Mouse (Mus musculus) urinary bladder, postnatal 14 days (tissue): ENCODE results near the gene Kbtbd12.
A peak's percentile ranks its signal among the peaks of the same experiment; 100 is the strongest.

Experiments
- DNase-seq: peaks from one replicate; pipeline ENCODE4 v3.0.0; 2021; ENCODE audit warnings: low spot score

Kbtbd12 gene

DNA sequence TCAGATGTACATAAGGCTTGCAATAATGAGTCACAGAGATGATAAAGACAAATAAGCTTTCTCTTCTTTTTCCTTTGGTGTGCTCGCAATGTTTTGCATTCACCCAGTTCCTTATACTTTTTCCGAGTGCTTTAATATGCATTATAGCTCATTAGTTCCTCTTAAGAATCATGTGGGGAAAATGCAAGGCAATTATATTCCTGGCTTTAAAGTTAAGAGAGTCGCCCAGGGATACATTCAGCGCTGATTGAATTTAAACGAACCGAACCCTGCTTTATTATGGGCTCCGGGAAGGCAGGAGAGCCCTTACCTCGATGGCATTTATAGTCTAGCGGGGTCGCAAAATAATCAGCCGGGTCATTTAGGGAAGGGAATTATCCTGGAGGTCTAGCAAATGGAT is 10.8 kb downstream of the Kbtbd12 start:
- no peak for DNase-seq

DNA sequence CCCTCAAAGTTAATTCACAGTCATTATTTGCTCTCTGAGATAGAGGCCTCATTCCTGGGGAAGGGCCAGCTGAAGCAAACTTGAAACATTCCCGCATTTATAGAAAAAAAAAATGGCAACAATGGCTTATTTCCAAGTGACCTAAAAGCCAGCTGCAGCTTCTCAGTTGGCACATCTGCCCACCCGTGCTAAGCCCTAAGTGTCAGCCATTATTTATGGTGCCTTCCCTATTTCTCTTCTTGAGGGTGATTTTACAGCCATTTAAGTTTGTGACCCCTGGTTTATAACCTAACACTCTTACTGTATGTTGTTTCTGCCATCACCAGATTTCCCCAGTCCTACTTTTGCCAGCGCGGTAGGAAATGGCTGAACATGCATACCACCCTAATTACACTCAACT is 11.3 kb downstream of the Kbtbd12 start:
- no peak for DNase-seq

DNA sequence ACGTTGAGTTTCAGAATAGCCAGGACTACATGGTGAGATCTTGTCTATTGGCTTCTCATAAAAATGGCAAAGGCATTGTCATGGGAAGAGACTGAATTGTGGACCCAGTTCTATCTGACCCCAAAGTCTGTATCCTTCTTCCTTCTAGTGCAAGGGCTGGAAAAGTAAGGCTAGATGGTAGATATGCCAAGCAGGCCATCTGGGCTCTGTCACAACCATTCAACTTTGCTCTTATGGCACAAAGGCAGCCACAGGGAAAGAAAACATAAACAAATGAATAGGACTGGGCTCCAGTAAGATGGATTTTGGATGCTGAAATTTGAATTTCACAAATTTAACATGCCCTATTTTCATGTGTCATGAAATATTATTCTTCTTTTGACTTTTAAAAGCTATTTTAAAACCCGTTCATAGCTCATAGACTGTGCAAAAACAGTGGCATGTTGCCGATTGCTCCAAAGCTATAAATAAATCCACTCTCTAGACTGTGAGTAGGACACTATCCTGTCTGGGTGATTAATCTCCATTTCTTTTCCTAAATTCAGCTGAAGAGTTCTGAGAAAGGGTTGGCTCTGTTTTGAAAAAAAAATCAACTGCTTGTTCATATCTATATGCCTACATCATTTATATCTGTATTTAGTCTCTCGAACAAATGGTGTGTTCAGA is 15.8 kb downstream of the Kbtbd12 start:
- DNase-seq: no peak

DNA sequence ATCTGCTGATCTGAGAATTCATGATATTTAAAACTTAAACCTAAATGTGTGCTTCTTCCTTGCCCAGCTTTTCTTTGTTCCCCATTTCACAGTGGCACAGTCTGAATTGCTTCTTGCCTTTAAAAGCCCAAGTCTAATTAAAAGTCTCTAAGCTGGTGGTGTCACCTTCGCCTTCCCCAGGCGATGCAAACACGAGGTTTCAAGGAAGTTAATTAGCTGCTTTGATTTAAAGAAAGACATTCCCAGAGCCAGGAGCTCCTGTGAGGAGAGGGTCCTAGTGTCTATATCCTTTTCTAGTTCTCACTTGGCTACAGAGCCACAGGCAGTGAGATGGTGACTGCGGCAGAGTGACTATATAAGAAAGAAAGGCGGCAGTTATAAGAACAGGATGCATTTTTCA is 18.2 kb downstream of the Kbtbd12 start:
- no peak for DNase-seq

DNA sequence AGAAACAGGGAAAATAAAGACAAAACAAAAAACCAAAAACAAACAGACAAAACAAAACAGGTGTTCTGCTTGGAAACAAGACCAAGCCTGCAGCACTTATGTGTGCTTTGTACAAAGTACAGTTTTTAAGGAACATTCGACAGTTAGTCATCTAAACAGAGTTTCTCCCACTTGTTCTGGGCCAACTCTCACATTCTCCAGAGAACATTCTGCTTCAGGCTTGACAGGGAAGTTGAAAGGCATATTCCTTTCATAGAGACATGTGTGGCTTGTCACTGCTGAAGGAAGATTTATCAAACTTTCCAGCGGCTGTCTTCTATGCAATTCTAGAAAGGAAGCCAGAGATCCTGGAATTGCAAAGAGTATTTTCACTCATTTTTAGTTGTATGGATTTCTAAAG is 22.4 kb downstream of the Kbtbd12 start:
- DNase-seq: no peak

DNA sequence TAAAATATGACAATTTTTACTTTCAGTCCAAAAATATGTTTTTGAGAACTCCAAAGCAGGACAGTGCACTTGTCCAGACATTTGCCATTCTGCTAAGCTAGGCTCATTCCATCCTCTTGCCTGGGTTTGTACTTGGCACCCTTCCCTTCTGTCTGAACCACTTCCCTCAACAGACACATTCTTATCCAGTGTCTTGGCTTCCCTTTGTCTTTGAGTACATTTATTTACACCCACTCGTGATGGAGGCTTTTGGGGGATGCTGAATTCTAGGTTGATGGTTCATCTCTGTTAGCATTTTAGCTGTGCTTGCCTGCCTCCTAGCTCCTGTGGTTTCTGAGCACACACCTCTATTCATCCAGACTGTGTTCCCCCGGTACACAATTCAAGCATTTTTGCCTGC is 31.3 kb downstream of the Kbtbd12 start:
- DNase-seq: no peak

DNA sequence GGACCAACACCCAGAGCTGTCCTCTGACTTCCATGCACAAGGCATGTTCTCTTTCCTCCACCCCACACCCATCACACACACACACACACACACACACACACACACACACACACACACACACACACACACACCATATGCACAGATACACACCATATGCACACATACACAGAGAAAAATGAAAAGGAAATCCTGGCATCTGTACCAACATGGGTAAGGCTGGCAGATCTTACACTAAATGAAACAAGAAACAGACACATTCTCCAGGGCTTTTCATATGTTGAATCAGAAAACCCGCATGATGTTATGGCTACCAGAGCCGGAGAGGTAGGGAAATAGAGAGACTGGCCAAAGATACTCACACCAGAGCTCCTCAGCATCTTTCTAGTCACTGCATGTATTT is 32.0 kb downstream of the Kbtbd12 start:
- no peak for DNase-seq

DNA sequence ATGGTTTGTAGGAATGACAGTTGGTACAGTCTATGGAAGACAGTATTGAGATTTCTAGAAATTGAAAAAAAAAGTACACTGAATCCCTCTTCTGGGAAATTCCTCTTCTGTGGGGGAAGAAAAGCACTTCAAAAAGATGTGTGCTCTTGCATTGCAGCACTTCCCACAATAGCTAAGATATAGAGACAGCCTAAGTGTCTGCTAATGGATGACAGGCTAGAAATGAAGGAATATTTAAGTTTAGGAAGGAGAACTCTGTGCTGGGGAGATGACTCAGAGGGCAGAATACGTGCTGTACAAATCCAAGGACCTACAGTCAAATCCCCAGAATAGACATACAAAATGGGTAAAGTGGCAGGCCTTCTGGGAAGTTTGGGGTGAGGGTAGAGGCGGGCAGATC is 32.5 kb downstream of the Kbtbd12 start:
- no peak for DNase-seq

DNA sequence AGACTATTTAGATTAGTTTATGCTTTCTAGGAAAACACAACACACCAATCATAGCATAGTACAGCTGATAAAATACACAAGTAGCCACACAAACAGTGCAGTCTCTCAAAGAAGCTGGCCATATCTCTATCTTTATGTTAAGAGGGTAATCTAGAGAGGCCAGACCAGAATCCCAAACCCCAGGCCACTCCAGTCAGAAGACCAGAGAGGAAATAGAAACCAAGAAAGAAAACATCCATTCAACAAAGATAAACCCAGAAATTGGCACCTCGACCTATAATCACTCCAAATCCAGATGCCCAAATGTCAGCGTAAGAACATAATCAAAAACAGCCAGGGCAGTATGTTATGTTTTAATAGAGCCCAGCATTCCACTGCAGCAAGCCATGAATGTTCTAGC is 41.6 kb downstream of the Kbtbd12 start:
- no peak for DNase-seq

DNA sequence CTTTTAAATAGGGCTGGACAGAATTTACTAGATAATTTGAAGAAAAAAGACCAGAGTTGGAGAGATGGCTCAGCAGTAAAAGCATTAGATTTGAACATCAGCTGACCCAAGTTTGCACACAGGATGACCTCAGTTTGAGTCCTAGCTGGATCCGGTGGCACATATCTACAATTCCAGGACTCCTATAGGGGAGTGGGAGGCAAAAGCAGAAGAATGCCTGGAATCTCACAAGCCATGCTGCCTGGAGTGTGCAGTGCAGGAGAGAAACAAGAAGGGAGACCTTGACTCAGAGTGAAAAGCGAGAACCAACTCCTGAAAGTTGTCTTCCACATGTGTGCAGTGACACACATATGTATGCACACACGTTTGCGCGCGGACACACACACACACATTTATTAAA is 45.4 kb downstream of the Kbtbd12 start:
- no peak for DNase-seq

DNA sequence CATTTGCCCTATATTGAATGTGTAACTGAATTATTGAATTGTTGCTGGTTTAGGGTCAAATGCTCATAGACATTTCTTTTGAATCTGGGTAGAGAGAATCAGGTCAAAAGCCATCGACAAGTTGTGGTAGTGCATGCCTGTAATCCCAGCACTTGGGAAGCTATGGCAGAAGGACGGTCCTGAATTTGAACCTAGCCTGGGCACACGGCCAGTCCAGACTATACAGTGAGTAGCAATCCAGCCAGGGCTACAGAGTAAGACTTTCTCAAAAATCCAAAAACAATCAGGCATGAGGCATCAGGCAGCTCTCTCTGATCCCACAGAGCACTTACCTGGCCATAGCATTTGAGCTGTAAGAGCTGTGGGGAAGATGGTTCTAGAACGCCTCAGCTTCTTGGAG is 47.5 kb downstream of the Kbtbd12 start:
- DNase-seq: no peak

DNA sequence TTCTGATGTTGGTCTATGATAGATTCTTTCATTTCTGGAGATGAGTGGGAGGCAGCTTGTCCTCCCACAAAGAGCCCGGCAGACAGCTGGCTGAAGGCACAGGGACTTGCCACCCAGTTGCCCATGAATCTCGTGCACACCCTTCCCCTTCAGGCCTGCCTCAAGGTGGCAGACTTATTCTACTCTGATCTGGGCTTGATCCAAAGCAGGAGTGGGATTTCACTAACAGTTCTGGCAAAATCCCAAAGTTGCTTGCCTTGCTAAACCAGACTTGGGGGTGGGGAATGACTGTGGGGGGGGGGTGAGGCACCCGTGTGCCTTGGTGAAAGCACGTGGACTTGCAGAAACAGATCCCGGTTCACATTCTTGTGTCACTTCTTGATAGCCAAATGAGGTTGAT is 48.2 kb downstream of the Kbtbd12 start:
- DNase-seq: peak; percentile 11

DNA sequence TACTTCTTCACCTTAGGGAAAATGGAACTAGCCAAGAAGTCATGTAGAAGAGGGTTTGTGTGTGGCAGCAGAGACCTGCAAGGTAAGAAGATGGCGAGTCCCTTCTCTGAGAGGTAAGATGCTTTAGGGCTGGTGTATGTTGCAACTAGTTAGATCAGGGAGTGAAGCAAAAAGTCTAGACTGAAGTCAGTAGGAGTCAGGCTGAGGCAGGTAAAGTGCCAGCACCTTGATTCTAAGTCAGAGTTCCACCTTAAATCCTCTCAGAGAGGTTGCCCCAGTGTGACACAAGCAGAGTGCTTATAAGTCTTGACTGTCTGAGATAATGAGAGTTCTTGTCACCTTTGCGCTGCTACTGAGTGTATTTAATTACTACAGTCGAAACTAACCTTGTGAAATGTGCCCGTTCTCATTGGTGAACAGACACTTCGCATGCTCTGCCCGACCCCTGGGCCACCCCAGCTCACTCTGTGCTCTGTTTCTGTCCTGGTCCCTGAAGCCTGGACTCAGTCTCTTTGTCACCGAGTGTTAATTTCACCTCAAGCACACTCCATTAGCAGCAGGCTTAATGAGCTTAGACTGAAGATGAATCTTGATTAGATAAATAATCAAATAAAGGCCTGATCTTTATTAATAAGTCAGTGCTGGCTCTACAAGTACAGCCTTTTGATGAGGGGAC is 49.0 kb downstream of the Kbtbd12 start:
- no peak for DNase-seq

DNA sequence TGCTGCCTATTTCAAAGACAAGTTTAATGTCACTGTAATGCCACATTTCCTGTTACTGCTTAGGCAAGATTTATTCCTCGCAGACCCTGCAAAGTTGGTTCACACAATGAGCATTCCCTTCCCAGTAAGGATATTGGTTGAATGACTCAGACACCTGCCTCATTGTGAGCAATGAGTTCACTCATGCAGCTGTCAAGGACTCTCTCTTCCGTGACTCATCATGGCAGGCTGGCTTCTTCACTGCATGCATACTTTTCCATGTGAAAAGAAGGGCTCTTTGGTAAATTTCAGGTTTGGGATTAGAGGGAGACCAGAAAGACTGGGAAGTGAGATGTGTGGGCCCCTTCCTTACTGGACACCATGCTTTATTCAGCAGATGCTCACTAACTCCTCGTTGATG is 50.7 kb downstream of the Kbtbd12 start:
- DNase-seq: no peak

DNA sequence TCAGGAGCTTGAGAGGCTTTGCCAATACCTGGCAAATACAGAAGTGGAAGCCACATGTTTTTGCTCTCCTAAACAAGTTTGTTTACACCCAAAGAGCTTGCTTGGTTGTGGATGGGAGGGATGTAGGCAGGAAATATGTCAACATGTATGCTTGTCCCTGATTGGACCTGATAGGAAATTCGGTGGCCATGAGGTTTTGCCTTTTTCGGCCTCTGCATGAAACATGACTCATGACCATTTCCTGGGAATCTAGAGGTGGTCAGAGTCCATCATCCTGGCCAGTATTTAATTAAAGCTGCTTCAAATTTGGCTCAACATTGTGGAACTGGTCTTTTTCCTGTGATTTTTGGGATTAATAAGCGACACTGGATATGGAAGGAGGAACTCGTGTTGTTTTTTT is 53.8 kb downstream of the Kbtbd12 start:
- DNase-seq: no peak

DNA sequence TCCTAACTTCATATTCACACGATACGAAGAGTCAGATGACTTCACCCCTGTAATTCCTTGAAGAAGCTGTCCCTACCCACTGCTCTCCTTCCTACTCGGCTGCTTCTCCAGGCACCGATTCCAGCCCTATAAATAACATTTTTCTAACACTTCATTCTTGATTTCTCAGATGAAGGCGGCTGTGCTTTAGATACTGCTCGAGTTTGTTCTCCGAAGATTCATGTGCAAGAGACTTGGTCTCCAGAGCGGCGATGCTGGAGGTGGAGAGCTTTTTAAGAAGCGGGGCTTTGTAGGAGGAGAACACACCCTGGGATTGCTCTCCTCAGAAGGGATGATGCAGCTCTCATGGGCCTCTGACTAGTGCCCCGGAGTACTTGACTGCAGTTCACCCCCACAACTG is 61.3 kb downstream of the Kbtbd12 start:
- DNase-seq: no peak

DNA sequence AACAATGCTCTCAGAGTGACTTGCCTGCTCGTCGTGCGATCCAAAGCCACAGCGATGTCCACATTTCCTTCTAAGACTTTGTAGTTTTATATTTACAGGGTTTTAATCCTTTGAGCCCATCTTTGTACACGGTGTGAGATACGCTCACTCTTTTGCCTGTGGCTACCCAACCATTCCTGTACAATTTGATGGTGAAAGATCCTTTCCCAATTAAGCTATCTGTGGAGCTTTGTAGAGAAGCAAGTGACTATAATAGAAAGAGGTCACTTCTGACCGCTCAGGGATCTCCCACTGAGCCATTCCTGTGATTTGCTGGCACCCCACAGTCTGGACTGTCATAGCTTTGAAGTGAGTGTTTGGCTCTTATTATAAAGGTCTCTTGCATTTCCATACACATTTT is 71.1 kb downstream of the Kbtbd12 start:
- DNase-seq: no peak

DNA sequence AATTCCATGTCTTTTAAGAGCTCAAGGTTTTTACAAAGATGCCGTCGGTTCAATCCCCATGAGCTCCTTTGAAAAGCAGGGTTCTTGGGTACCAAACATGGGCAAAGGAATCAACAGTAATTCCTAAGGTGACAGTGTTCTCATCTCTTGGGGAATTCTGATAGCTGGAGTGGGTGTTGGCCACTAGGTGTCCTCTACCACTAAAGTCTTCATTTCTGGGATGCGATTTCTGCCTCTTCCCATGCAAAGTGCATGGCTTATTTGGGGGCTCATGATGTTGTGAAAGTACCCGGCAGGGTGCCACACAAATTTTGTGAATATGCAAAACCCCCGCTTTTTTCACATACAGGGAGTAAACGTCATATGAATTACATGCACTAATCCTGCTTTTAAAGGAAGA is 72.7 kb downstream of the Kbtbd12 start:
- DNase-seq: no peak

DNA sequence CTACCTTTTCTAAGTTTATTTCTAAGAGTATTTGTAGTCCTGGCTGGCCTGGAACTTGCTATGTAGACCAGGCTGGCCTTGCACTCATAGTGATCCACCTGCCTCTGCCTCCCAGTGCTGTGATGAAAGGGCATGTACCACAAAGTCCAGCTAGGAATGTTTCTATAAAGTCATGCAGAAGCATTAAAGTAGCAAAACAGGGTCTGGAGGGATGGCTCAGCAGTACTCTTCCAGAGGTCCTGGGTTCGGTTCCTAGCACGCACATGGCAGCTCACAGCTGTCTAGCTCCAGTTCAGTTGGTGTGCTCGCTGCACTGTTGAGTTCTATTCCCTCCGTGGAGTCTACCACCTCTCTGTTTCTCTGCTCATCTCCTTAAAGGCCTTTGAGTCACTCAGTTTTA is 77.6 kb downstream of the Kbtbd12 start:
- no peak for DNase-seq

DNA sequence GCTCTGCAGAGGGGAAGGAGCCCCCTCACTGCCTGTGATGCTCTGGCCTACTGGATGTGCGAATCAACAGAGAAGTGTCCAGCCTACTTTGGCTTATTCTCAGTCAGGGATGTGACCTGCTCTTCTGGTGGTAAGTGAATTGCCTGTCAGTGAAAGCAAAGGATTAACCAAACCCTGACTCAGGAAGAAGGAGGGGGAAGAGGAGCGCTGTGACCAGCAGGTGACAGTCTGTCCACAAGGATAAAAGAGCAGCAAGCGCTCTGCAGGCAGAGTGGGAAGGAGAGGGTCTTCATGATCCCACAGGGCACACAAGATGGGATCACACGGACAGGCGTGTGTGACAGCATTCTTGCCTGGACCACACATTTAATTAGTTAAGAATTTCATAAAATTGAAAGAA is 78.1 kb downstream of the Kbtbd12 start:
- no peak for DNase-seq

DNA sequence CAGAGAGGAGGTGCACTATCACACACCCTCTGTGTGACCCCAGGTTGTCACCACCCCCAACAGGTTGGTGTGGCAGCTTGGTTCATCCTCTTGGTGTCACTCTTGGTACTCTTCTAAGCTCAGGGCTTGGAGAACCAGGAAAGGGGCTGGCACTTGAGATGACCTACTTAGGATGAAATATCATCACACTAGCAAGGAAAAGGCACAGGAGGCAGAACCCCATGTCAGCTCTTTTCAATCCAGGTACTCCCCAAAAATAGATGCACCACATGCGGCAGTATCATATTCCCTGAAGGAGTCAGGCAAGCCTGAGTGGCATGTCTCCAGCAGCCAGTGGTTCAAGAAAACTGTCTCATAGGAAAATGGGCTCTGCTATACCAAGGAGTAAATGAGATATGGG is 79.7 kb downstream of the Kbtbd12 start:
- DNase-seq: no peak

DNA sequence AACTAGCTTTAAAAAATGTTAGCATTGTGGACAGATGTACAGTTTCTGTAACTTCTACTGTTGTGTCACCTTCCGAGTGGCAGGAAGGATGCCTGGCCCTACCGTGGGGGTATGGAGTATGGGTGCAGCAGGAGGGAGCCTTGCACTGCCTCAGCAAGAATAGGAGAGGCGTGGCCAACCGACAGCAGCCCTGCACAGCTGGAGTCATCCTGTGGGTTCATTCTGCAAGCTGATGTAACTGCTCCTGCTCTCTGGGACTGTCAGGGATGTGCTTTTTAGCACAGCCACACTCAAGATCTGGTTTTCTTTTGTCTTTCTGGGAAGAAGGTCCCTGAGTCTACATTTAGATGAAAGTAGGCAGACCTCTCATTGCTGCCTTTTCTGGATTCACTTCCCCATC is 80.2 kb downstream of the Kbtbd12 start:
- no peak for DNase-seq

DNA sequence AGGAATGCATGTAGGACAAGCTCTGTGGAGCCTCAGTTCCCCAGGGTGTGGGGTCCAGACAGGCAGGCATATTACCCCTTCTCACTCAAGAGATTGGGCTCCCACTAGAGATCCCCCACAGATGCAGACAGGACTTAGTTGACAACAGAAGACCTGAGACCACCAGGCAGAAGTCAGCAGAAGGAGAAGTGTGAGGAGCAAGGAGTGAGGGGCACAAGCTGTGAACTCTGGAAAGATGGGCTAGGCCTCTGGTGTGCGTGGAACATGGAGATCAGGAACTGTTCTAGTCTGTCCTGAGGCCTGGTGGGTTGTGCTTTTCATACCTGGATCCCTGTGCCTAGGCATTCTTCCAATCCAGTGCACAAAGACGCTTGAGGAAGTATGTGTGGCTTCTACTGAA is 87.8 kb downstream of the Kbtbd12 start:
- no peak for DNase-seq

DNA sequence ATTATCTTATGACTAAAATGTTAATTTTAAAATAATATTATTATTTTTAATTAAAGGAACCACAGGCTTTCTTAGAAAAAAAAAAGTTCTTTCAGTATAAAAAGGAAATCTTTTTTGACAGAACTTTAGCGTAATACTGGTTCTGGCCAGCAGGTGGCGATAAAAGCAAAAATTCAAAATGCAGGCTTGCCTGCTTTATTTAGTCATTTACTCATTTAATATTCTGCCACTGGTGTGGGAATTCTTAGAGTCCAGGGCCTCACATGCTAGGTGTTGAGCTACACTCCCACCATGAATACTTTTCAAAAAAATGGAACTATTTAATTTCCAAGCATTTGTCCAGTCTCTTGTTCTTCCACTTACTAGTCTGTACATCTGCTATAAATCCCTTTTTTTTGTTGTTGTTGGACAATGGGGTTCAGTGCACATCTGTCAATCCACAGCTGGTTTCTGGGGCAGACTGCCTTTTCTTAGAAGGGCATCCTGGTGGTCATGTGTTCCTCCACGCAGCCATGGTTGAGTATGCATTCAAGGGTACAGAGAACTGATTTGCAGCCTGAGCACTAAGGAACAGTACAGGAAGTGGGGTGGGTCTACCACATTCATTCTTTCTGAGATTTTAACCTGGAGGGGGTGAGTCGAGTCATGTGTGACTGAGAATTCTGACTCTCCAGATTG is 88.5 kb downstream of the Kbtbd12 start:
- DNase-seq: peak; percentile 60
